Mouse (Mus musculus) left cerebral cortex, adult 9 months (tissue): ENCODE results near the gene Ube2g1.

ENCODE experiments used
- DNase-seq, 2 experiments: peaks; one replicate each; pipeline ENCODE4 v3.0.0; 2022; ENCODE audit warnings: low spot score in 2 of 2

Ube2g1 gene

DNA sequence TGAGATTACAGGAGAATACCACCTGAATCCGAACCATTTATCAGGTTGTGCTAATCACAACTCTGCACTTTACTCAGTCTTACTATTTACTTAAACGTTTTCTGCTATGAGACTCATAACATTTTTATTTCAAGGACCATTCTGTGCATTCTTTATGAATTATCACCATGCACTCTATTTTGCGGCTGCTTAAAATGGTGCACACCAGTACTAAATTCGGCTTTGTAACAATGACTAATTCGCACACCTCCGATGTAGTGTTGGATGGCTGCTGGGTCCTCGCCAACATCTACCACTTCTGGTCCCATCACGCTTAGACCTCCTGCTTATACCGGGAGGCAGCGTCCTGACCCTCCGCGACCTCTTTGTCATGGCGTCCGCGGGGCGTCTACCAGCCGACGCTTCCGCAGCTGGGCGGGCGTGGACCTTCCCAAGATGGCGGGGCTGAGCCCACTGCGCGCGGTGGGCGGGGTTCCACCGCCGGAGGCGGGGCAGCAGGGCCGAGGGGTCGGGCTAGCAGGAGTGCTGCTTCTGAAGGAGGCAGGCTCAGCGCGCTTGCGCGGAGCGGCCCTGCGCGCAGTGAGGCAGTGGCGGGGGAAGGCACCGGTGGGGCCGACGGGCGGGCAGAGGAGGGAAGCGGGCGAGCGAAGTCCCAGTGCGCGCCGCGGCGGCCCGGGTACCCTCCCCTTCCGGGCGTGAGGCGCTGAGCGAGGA is at the start of gene Ube2g1:
Gene Ube2g1, plus strand, starts transcription at position 590 of the 714 bp plus-strand sequence.
- DNase-seq = peak; percentile 96 to 98

- DNase-seq = no peak
Measured at GRCm38 (mm10) chr11:72558155-72558554, 48.9 kb upstream of the Ube2g1 start.

DNA sequence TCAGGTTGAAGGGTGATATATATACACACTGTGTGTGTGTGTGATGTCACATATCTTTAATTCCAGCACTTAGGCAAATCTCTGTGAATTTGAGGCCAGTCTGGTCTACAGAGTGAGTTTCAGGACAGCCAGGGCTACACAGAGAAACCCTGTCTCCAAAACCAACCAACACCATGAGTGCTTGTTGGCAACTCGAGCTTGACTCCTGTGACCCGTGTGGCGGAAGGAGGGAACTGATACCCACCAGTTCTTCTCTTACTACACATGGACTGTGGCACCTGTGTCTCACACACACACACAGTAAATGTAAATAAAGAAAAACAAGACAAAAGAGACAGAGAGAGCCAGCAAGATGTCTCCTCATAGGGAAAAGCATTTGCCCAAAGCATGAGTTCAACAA is 46.4 kb upstream of the Ube2g1 start:
- DNase-seq = no peak

DNA sequence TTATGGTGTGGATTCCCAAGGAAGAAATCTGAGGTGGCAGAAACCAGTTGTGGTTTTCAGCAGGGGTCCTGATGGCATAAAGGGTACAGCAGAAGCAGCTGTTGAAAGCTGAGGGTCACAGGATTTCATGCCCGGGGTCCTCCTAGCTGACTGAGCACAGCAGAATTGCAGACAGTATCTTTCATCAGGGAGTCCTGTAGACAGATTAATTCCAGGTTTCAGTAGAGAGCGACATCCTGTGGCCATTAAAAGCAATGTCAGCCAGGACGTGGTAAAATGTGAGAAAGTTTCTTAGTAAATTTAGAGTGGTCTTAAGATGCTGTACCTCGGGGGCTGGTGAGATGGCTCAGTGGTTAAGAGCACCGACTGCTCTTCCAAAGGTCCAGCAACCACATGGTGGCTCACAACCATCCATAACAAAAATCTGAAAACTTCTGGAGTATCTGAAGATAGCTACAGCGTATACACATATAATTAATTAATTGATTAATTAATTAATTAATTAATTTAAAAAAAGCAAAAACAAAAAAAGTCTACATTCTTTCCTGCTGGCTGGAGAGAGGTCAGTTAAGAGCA is 42.8 kb upstream of the Ube2g1 start:
- DNase-seq = peak in 1 of 2 experiments; percentile 67

- no peak for DNase-seq
Measured at GRCm38 (mm10) chr11:72566304-72566703, 40.8 kb upstream of the Ube2g1 start.

DNA sequence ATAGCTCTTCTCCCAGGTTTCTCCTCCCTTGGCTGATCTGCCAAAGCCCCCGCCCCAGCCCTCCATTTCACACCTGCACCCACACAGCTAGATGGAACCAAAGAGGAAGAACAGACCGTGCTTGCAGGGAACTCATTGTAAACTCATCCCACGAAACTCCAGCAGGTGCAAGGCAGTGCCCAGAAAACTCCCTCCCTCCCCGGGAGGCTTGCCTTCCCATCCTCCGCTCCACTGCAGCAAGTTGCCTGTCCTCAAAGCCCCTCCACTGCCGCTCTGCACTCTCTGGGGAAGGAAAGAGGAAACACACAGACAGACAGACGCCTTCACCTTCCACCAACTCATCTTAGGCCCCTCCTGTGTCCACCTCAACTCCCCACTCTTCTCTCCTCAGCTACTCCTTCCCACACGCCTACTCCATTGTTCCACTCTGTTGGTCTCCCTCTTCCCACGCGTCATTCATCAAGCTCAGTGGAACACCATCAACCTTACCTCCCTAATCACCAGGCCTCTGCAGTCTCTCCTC is 40.2 kb upstream of the Ube2g1 start:
- DNase-seq = peak; percentile 46 to 85

DNA sequence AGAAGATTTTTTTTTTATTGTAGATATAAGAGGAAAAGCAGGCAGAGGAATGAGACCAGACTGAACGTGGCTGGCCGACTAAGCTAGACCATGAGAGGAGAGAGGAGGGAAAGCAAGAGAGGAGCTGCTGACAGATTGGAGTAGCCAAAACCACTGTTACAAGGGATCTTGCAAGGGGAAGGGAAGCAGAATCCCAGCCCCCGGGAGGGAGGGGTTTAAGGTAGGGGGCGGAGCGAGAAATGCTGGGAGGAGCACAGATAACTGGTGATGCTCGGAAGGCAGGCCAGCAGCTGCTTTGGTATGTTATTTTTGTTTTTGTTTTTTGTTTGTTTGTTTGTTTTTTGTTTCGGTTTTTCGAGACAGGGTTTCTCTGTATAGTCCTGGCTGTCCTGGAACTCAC is 38.0 kb upstream of the Ube2g1 start:
- DNase-seq = no peak

- DNase-seq = no peak
Measured at GRCm38 (mm10) chr11:72569671-72570318, 37.3 kb upstream of the Ube2g1 start.

- peak in 1 of 2 experiments; percentile 86 for DNase-seq
Measured at GRCm38 (mm10) chr11:72570319-72570979, 36.6 kb upstream of the Ube2g1 start.

DNA sequence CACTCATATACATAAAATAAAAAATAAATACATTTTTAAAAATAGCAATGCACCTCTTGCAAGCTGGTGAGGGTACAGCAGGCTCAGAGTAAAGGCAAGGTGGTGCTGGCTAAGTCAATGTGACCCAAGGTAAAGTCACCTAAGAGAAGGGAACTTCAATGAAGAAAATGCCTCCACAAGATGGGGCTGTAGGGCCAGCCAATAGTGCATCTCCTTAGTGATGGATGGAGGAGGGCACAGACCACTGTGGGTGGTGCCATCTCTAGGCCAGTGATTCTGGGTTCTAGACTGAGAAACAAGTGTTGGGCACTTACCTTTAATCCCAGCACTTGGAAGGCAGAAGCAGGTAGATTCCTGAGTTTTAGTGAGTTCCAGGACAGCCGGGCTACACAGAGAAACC is 33.3 kb upstream of the Ube2g1 start:
- no peak for DNase-seq

- DNase-seq = no peak
Measured at GRCm38 (mm10) chr11:72576111-72576465, 31.0 kb upstream of the Ube2g1 start.

DNA sequence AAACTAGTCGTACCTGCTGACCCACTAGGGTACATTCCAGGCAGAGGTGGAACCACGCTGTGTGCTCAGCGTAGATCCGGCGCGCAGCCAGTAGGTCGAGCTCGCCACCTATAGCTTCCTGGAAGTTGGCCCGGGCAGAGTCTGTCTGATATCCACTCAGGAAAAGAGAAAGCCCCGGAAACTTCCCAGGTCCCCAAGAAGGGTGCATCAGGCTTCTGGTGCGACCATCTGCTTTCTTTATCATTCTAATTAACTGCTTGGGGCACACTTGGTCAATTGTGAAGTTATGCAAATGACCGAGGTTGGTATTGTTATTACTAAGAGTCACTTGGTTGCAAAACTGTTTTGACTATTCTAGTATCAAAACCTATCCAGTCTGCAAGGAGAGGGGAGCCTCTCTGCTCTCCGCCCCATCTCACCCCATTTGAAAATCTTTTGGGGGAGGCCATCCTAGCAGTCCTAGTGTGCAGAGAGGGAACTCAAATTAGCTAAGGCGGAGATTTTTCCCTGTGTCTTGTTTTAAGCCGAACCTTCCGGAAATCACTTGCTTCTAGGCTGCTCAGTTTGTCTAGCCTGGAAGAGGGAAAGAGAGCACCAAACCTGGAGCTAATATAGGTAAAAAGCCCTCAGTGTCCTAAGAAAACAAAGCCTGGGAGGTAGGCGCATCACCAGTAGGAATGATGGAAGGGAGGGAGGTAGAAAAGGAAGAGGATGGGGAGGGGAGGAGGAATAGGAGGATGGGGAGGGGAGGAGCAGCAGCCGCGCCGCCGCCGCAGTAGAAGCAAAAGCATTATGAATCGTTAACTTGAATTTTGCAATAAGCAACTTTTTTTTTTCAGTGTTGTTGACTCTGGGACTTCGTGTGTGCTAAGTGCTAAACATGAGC is 30.4 kb upstream of the Ube2g1 start:
- peak in 1 of 2 experiments; percentile 20 for DNase-seq

- no peak for DNase-seq
Measured at GRCm38 (mm10) chr11:72578471-72578870, 28.6 kb upstream of the Ube2g1 start.

DNA sequence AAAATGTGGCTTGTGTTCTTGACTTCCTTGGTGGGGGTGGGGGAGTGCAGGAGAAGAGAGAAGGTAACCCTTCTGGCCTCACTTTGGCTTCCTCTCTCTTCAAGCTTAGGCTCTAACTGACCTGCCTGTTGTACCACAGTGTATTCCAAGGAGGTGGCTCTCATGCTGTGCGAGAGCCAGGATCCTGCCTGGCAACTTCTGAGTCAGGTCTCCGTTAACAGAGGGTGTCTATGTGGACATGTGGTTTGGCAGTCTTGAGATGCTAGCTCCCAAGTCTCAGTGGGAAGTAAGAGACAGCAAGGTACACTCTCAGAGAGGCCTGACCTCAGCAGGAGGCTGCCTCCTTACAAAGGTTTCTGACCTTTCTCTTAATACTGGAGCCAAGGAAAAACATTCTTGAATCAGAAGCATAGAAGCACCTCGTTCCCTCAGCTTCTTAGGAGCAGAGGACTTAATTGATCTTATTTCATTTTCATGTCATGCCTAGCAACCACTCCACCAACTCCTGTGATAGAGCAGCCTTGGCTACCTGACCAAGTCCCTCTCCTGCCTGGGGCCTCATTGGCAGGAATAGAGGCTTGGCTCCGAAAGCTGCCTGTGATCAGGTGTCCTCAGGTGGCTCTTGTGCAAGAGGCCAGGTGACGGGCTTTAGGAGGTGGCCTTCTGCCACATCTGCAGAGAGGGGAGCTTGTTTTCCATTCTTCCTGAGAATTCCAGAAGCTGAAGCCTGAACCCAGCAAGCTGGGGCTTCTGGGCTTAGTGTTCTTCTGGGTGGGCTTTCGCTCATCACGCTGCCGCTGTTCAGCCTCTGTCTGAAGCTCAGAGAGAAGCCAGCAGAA is 25.3 kb upstream of the Ube2g1 start:
- DNase-seq = no peak

DNA sequence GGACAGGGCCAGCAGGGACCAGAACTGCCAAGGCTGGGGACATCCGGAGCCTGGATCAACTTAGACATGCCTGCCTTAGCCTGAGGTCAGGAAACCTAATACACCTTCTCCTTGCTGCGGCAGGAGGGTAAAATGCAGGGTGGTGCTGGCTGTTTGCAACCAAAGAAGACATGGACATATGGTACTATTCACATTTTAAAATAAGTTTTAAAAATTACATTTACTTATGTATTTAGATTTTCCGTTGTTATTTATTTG is 24.7 kb upstream of the Ube2g1 start:
- no peak for DNase-seq

DNA sequence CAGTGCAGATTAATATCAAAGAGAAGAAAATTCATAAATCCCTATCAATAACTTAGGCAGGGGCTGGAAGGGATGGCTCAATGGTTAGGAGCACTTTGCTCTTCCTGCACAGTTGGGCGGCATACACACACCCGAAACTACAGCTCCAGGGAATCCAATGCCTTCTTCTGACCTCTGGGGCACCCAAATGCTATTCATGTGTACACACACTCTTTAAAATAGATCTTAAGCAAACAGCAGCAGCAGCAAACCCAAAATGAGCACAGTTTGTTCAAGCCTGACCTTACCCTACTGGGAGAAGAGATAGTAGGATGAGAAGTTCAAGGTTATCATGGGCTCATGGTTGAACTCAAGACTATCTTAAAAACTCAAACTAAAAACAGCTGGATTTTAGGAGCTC is 24.0 kb upstream of the Ube2g1 start:
- DNase-seq = no peak

DNA sequence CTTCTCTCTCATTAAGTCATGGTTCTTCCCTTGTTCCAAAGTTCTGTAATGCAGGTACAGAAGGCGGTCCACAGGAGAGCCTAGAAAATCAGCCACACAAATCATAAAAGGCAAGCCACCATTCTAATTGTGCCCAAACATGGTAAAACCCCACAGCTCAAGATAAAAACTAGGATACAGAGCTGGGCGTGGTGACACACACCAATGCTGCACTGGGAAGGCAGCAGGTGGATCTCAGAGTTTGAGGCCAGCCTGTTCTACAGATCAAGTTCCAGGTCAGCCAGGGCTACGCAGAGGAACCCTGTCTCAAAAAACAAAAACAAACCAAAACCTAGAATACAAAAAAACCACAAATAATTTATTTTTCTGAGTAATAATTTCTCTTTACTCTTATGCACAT is 20.5 kb upstream of the Ube2g1 start:
- DNase-seq = no peak

DNA sequence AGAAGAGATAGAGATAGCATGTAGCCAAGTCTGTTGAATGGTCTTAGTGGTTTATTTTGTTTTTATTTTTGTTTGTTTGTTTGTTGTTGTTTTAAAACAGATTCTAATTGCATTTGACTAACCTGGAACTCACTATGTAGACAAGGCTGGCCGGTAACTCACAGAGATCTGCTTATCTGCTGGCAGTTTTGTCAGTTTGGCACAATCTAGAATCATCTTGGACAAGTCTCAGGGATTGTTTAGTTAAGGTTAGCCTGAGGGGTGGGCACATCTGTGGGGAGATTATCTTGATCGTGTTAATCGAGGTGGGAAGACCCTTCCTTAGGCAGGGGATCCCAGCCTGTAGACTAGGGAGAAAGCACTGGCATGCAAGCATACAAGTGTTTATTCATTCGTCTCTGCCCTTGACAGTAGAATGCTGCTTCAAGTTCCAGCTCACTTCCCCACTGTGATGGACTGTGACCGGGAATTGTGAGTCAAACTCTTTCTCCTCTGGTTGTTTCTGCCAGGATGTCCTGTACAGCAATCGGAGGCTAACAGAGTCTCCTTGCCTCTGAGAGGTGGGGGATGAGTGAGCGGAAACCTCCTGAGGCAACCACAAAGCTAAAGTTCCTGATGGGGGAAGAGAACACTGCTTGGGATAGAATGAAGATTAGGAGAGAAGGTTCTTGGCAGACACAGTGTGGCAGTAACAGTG is 19.4 kb upstream of the Ube2g1 start:
- DNase-seq = no peak

- DNase-seq = no peak
Measured at GRCm38 (mm10) chr11:72595010-72595737, 11.9 kb upstream of the Ube2g1 start.

GRCm38 (mm10) chr11:72597780-72598179 is 9.3 kb upstream of the Ube2g1 start:
- no peak for DNase-seq
